Mouse (Mus musculus) kidney, embryonic 16.5 days (tissue): ENCODE measurements around the gene Ceacam11. TPM values are rescaled to one million over a fixed set of nuclear protein-coding genes. Genes with fewer than 3 reads are reported as not detected.
"Not testable (repeated sequence)": the region's sequence is repeated elsewhere in the genome, so short reads cannot be mapped to it uniquely, and the experiment has no call there.

ENCODE experiments used
- ATAC-seq: fragments of 200-750 bp; cut with Nextera tagmentation; 2 replicates; pipeline ENCODE4 v1.8.0; 2017; ENCODE audit warnings: moderate TSS enrichment; ENCODE audit not compliant: low FRiP score, low TSS enrichment
- H3K27ac ChIP-seq: fragments of 300-500 bp; sonication (generic); 2 replicates; pipeline ENCODE4 v1.5.1; 2014; ENCODE audit warnings: low read length
- H3K27me3 ChIP-seq: fragments of 300-500 bp; sonication (generic); 2 replicates; pipeline ENCODE4 v1.6.1; 2014; ENCODE audit warnings: low read length, control low read depth, mixed read lengths; ENCODE audit not compliant: insufficient read depth
- H3K36me3 ChIP-seq: fragments of 300-500 bp; sonication (generic); 2 replicates; pipeline ENCODE4 v1.6.1; 2014; ENCODE audit warnings: low read length, control low read depth, mixed read lengths; ENCODE audit not compliant: insufficient read depth
- H3K4me1 ChIP-seq: fragments of 300-500 bp; sonication (generic); 2 replicates; pipeline ENCODE4 v1.6.1; 2014; ENCODE audit warnings: low read length, control low read depth, mixed read lengths; ENCODE audit not compliant: insufficient read depth
- H3K4me2 ChIP-seq: fragments of 300-500 bp; sonication (generic); replicated peaks from 2 replicates; pipeline ENCODE4 v1.6.1; 2014; ENCODE audit warnings: low read depth, low read length
- H3K4me3 ChIP-seq: fragments of 300-500 bp; sonication (generic); 2 replicates; pipeline ENCODE4 v1.5.1; 2014; ENCODE audit warnings: mild to moderate bottlenecking, low read length
- H3K9ac ChIP-seq: fragments of 300-500 bp; sonication (generic); replicated peaks from 2 replicates; pipeline ENCODE4 v1.6.1; 2014; ENCODE audit warnings: low read length
- H3K9me3 ChIP-seq: fragments of 300-500 bp; sonication (generic); 2 replicates; pipeline ENCODE4 v1.6.1; 2016; ENCODE audit warnings: low read length, control low read depth
- WGBS: fragments of 180-500 bp; shearing (Covaris S2); extraction: QIAGEN DNeasy Blood & Tissue Kit; methylation state at CpG from one replicate; pipeline ENCODE4 v1.1.7; 2014; 5-methylcytosine and 5-hydroxymethylcytosine counted together
- microRNA-seq: library from miRNA; unstranded; fragments of <30 nt; microRNA quantifications from one replicate; pipeline ENCODE4, GENCODE M21; 2016
- polyA plus RNA-seq: library from polyadenylated mRNA; unstranded; fragments of >200 nt; fragmentation: Nextera tagmentation; extraction: Ambion mirVana; gene quantifications from 2 replicates; pipeline ENCODE4 v1.2.1, GENCODE M21; 2015

The Ceacam11 gene
- polyA plus RNA-seq: not detected in 2 replicates

DNA sequence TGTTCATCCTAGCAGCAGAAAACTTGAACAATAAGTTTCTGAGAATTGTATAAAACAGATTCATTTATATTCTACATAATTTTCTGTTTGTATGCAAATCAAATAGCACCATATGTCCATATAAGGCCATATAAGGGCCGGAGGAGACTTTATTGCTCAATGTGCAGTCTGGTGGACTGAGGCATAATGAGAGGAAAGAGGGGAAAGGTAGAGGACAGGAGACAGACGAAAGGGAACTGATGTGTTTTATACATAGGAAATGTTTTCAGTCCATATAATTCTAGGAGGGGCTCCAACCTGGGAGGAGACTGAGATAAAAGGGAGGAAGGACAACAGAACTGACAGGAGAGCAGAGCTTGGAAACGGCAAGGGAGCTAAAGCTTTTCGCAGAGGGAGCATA is at the start of gene Ceacam11:
Ceacam11 (plus strand) TSS at position 301 of the 400 bp plus-strand sequence.
- no peak within 1 kb of the TSS for H3K9ac ChIP-seq
- ATAC-seq: no peak
- no peak within 1 kb of the TSS for H3K4me2 ChIP-seq
- H3K4me3 ChIP-seq: no peak within 1 kb of the TSS
- no peaks in the 10 kb centered on the region for H3K36me3 ChIP-seq
- no peaks in the 10 kb centered on the region for H3K4me1 ChIP-seq
- peaks cover 37% of the 10 kb centered on the region for H3K9me3 ChIP-seq
- WGBS: 79% methylated on average over 4 of the region's 4 CpGs
- no peak within 1 kb of the TSS for H3K27ac ChIP-seq
- H3K27me3 ChIP-seq: no peaks in the 10 kb centered on the region

DNA sequence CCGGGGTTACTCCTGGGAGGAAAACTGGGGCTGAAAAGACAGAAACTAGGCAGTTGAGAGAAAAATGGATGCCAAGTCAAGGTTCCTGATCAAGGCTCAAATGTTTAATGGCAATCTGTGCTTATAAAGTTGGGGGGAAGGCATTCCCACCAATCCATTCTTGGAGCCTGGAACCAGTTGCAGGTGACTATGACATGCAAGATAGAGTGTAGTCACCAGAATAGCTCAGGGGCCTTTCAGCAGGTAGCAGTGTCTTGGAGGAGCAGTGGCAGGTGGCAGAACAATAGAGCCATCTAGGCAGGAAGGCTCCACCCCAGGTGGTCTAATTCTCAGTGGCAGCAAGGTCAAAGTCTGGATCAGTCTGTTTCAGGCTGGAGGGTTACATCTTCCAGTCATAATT is 29.2 kb downstream of the Ceacam11 start:
- not testable (repeated sequence) for H3K4me3 ChIP-seq, ATAC-seq, H3K4me2 ChIP-seq, H3K27ac ChIP-seq, H3K27me3 ChIP-seq, H3K9ac ChIP-seq, H3K36me3 ChIP-seq, H3K4me1 ChIP-seq
- WGBS: 87% methylated on average over 1 of the region's 1 CpGs
- peaks cover 27% of the 10 kb centered on the region; the same call in 1 of the 2 replicates for H3K9me3 ChIP-seq

DNA sequence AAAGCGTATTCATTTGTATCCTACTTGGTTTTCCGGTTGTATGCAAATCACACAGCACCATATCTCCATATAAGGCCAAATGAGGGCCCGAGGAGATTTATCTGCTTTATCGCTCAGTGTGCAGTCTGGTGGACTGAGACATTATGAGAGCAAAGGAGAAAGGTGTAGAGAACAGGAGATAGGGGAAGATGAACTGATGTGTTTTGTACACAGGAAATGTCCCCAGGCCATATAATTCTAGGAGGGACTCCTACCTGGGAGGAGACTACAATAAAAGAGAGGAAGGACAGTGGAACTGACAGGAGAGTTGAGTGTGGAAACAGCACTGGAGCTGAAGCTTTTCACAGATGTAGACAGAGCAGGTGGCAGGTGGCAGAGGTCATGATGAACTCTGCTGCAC is 37.7 kb downstream of the Ceacam11 start, which contains the start of gene Ceacam13:
Ceacam13 (plus strand) TSS at position 301 of the 400 bp plus-strand sequence.
- 80% methylated on average over 4 of the region's 4 CpGs for WGBS
- Histone ChIP-seq H3K4me2 (no peak within 1 kb of the TSS), H3K36me3 (no peaks in the 10 kb centered on the region), H3K9me3 (peaks cover 27% of the 10 kb centered on the region), H3K27ac (no peak within 1 kb of the TSS), H3K4me1 (no peaks in the 10 kb centered on the region), H3K9ac (no peak within 1 kb of the TSS), H3K27me3 (no peaks in the 10 kb centered on the region), H3K4me3 (no peak within 1 kb of the TSS)
- no peak for ATAC-seq

Small RNA genes lying within 50 kb of the gene (microRNA-seq; reads per million reads assigned to microRNA genes)
- not detected for gene Gm22414

Other genes with a start within 250 kb of the Ceacam11 start
- gene Ceacam14, start 159.5 kb upstream of the Ceacam11 start, polyA plus RNA-seq: not detected in 2 replicates
- gene Gm5155, start 100.4 kb upstream of the Ceacam11 start, polyA plus RNA-seq: not detected in 2 replicates
- not detected in 2 replicates for gene Ceacam13, start 37.8 kb downstream of the Ceacam11 start, polyA plus RNA-seq
- not detected in 2 replicates for gene Ceacam12, start 93.8 kb downstream of the Ceacam11 start, polyA plus RNA-seq
- gene Igfl3, start 204.4 kb downstream of the Ceacam11 start, polyA plus RNA-seq: not detected in 2 replicates